Mouse (Mus musculus): ENCODE measurements around the gene Ybx3.

- TF ChIP-seq CTCF (IDR thresholded peaks at IDR 0.05; ENCODE audit: borderline replicate concordance, control insufficient read depth, extremely low read depth, insufficient read depth, low read length, poor library complexity): no peak
- TF ChIP-seq POLR2A (IDR thresholded peaks at IDR 0.05; ENCODE audit: control insufficient read depth, extremely low read depth, insufficient read depth, low read length, poor library complexity): no peak
Observed at GRCm38 (mm10) chr6:131344346-131344745, 43.9 kb downstream of the Ybx3 start.

Measured in thymus, adult 2 months (tissue).